Mouse (Mus musculus): ENCODE results near the gene Disc1. TPM values are rescaled to one million over a fixed set of nuclear protein-coding genes. Genes with fewer than 3 reads are reported as not detected.

Disc1 gene
- total RNA-seq, 2 experiments from 2014 or later, result 0.61 to 1.0 TPM

GRCm38 (mm10) chr8:125268181-125268705, 214.2 kb downstream of the Disc1 start:
- DNase-seq, result no peak

- DNase-seq, result no peak
These were observed 216.3 kb downstream of the Disc1 start for GRCm38 (mm10) chr8:125270292-125270691.

DNA sequence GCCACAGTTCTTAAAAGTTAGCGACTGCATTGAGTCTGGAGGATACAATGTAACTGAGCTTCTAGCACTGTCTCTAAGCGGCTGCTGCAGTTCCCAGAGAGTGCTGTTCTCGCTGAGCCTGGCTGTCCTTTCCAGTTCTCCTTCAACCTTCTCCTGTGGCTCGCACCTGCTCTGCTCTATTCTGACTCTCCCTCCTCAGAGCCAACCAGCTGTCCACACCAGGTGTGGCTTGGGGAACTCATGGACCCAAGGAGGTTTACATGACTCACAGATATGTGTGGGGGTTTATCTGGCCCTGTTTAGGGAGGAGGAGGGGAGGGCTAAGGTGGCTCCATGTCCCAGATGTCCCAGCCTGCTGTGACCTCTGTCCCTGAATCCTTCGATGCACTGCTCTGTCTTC, 217.4 kb downstream of the Disc1 start:
- DNase-seq, result peak; percentile 22

- DNase-seq, result no peak
These were observed 218.3 kb downstream of the Disc1 start for GRCm38 (mm10) chr8:125272089-125272866.

DNA sequence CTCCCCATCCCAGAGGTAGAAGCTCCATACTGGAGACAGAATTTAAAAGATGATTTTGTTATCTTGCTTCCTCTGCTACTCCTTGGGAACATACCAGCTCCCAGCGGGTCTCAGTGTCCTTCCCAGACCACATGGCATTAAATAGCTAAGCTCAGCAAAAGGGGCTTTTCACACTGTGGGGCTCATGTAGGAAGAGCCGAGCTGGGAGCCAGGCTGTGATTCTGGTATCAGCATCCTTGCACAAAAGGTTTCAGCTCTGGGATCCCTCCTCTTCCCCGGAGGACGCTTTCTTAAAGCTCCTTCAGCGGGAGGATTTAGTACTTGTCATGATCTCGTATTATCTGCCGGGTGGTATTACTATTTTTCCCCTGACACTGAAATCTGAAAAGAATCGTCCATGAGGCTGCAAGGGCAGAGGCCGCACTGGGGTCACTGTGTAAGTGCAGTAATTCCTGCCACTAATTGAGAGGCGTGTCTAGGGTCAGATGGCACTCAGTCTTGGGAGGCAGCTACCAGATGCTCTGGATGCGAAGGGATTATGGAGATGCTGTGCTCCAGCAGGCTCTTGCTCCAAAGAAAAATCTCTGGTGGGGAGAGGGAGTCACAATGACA, 223.2 kb downstream of the Disc1 start:
- DNase-seq, result no peak

DNA sequence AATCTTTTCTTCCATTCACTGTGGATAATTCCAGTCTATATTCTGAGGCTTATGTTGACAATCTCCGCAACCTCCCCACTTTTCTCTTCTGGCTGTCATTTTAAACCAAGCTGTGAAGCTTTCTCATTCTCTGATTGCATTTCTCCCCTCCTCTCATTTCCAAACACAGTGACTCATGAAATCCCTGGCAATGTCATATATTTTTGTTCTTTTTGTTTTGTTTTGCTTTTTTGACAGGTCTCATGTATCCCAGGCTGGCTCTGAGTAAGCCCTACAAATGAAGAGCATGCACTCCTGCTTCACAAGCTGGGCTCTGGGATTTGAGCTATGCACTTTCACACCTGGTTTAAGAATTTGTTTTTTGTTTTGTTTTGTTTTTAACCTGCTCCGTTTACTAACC, 225.2 kb downstream of the Disc1 start:
- no peak for DNase-seq

DNA sequence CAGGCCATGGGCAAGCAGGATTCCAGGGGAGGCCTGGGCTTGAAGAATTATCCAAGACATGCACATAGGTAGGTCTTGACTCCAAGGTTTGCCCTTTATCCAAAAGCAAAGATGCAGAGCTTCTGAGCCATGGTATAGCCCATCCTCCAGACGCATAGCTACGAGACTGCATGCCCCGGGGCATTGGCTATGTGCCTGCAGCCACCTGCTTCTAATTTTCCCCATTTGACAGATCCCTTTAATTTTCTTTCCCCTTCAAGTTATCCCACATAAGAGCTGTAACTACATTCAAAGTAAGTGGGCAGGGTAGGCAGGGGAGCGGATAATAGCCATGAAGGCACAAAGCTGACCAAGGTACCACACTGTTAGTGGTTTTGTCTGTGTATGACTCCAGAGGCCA, 225.9 kb downstream of the Disc1 start:
- DNase-seq, result no peak

- DNase-seq, result peak; percentile 56
These were observed 228.5 kb downstream of the Disc1 start for GRCm38 (mm10) chr8:125282531-125282930.

DNA sequence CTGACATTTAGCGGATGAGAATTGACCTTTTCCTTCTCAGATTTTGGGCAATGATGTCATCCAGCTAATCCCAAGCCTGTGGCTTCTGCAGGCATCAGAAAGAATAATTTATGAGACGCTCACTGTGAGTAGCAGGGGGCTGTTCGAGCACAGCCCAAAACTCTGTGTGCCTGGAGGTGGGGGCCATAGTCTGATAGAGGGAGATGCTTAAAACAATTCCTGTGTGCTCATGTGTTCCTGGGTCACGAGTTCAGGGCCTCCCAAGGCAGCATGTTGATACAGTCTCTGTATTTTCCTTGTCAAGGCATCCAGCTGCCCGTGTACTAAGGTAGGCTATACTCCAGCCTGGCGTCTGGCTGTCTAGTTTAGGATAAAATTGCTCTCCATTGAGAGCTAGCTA, 229.5 kb downstream of the Disc1 start:
- DNase-seq, result no peak

- DNase-seq, result no peak
These were observed 230.9 kb downstream of the Disc1 start for GRCm38 (mm10) chr8:125284875-125285274.

GRCm38 (mm10) chr8:125285391-125285790, 231.4 kb downstream of the Disc1 start:
- no peak for DNase-seq

DNA sequence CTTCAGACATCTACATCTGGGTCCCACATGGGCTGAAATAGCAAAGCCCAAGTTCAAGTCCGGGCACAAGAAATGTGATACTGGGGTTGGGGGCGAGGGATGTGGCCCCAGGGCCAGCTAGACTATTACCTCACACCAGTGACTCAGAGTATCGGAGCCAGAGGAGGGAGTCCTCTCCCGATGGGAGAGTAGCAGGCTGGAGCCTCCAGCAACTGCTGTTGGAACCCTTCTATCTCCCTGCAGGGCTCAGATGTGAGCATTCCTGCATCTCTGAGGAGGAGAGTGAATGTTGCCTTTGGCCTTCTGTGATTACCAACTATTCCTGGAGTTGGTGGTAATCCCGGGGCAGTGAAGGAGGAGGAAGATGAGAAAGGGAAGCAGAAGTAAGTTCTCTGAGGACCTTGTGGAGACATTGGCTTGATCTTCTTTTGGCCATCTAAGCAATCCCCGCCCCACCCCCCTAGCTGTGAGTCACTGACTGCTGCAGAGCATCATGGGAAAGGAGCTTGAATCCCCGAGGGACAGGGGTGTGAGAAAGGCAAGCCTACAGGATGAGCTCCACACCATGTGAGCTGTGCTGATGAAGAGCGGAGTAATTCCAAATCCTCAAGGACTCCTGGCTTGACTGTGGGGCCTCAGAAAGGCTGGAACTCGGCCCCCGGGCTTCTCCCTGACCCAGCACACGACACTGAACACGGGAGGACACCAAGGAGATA, 232.1 kb downstream of the Disc1 start:
- DNase-seq, result peak; percentile 85

DNA sequence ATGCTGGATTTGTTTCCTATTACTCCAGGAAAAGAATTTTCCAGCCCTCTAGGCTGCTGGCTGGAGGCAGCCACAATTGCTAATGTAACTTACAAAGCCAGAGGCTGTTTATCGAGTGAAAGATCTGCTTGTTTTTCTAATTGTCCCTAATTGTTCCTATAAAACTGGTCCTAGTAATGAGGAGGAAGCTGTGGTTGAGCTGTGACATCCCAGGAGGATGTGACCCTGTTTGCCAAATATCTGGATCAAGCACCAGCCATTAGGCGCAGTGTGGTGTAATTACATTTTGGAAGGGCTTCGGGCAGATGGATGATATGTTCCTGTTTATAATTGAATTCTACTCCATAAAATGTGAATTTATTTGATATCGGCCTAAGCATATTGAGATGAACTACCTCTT, 233.3 kb downstream of the Disc1 start:
- DNase-seq, result no peak

- DNase-seq, result no peak
These were observed 233.9 kb downstream of the Disc1 start for GRCm38 (mm10) chr8:125287841-125288341.

DNA sequence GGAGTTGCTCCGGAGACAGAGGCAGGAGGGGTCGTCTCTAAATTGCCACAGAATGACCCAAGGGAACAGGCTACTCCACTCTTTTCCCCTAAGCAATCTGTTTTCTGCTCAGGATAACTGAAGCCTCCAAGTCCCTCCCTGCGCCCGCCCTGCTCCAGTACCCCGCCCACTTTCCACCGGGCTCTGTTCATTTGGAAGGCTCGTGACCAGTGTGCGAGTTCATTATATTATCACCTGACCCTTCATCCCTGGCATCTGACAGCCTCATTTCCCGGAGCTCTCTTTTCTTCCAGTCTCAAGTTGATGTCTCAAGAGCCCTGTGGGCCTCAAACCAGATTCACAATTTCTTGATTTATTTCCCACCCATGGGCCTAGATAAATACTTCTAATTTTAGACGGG, 237.5 kb downstream of the Disc1 start:
- DNase-seq, result peak; percentile 22

- DNase-seq, result peak; percentile 35
These were observed 238.1 kb downstream of the Disc1 start for GRCm38 (mm10) chr8:125291932-125292717.

- DNase-seq, result peak; percentile 68
These were observed 239.1 kb downstream of the Disc1 start for GRCm38 (mm10) chr8:125292933-125293591.

- no peak for DNase-seq
These were observed 245.3 kb downstream of the Disc1 start for GRCm38 (mm10) chr8:125299248-125299647.

DNA sequence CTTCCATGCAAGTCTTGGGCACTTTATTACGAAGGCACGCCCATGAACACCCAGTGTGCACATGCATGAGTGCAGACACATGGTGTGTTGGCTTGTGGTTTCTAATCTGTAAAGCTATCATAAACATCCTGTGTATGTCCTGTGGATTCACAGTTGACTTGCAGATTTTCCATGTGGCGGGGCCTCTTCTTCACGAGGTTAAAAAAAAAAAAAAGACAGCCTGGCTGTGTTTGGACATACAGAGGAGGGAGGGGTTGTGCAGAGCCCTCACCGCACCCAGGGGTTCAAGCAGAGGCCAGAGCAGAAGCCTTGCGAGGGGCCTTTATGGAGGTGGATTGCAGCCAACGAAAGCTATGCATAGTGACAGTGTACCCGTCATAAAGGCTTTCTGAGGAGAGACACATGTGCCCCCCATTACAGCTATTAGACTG, 248.0 kb downstream of the Disc1 start:
- no peak for DNase-seq

DNA sequence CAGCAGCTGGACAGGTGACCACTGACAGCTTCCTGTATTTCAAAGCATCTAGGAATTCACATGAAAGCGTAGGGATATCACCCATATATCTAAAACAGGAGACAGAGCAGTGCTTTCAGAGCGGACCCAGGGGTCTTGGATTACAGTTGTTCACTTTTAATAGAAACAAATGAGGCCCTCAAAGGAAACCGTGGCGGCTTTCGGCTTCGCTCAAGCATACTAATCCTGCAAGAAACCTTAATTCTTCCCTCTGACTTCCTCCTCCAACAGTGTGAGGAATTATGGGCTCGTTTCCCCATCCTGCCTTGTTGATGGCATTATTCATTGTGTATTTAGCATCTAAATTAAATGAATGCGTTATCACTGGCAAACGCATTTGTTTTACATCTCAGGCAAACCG, 252.7 kb downstream of the Disc1 start:
- no peak for DNase-seq

DNA sequence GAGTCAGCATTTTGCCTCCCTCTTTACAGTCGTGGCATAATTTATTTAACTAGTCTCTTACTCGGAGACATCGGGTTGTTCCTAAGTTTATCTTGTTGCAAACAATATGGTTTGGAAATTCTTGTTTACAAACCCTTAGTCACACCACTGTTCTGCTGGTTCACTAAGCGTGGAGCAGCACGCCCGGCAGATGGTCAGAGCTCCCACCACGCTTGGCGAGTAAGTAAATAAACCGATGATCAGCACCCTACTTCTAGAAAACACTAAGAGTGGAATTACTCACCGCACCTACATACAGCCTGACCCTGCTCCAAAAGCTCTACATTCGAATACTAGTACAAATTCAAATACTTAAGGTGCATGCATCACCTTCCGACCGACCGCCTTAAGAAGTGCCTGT, 256.0 kb downstream of the Disc1 start:
- no peak for DNase-seq
